Mouse (Mus musculus) forebrain, postnatal 0 days (tissue): ENCODE data around the gene Prr36. TPM values are rescaled to one million over a fixed set of nuclear protein-coding genes. Genes with fewer than 3 reads are reported as not detected.

Source experiments
- ATAC-seq: fragments of 200-750 bp; cut with Nextera tagmentation; 2 replicates; pipeline ENCODE4 v1.8.0; 2017; ENCODE audit warnings: mild to moderate bottlenecking, moderate library complexity
- DNase-seq: peaks from one replicate; pipeline ENCODE4 v3.0.0-alpha.2; 2015
- H3K27ac ChIP-seq: fragments of 300-500 bp; sonication (generic); 2 replicates; pipeline ENCODE4 v1.5.1; 2014; ENCODE audit warnings: low read depth, mild to moderate bottlenecking, antibody characterized with exemption, low read length, moderate library complexity, mixed read lengths
- H3K27me3 ChIP-seq: fragments of 300-500 bp; sonication (generic); 2 replicates; pipeline ENCODE4 v1.6.1; 2014; ENCODE audit warnings: mild to moderate bottlenecking, low read length, mixed read lengths; ENCODE audit not compliant: insufficient read depth
- H3K36me3 ChIP-seq: fragments of 300-500 bp; sonication (generic); 2 replicates; pipeline ENCODE4 v1.6.1; 2014; ENCODE audit warnings: mild to moderate bottlenecking, moderate library complexity; ENCODE audit not compliant: insufficient read depth
- H3K4me1 ChIP-seq: fragments of 300-500 bp; sonication (generic); 2 replicates; pipeline ENCODE4 v1.6.1; 2014; ENCODE audit warnings: antibody characterized with exemption; ENCODE audit not compliant: insufficient read depth
- H3K4me2 ChIP-seq: fragments of 300-500 bp; sonication (generic); 2 replicates; pipeline ENCODE4 v1.6.1; 2014; ENCODE audit warnings: low read depth, mild to moderate bottlenecking, moderate library complexity
- H3K4me3 ChIP-seq: fragments of 300-500 bp; sonication (generic); 2 replicates; pipeline ENCODE4 v1.5.1; 2014; ENCODE audit warnings: low read depth, low read length, mixed read lengths
- H3K9ac ChIP-seq: fragments of 300-500 bp; sonication (generic); 2 replicates; pipeline ENCODE4 v1.6.1; 2014; ENCODE audit warnings: mild to moderate bottlenecking
- H3K9me3 ChIP-seq: fragments of 300-500 bp; sonication (generic); 2 replicates; pipeline ENCODE4 v1.6.1; 2016; ENCODE audit warnings: low read length
- CTCF ChIP-seq: sonication (generic); IDR thresholded peaks from 2 replicates; pipeline ENCODE4 v1.5.1; 2016; ENCODE audit warnings: antibody characterized with exemption, control low read depth, low read depth
- WGBS: fragments of 180-500 bp; shearing (Covaris S2); extraction: QIAGEN DNeasy Blood & Tissue Kit; methylation state at CpG from one replicate; pipeline ENCODE4 v1.1.7; 2014; 5-methylcytosine and 5-hydroxymethylcytosine counted together
- polyA plus RNA-seq: library from polyadenylated mRNA; unstranded; fragments of >200 nt; fragmentation: Nextera tagmentation; extraction: Ambion mirVana; gene quantifications from 2 replicates; pipeline ENCODE4 v1.2.1, GENCODE M21; 2015
- total RNA-seq: library from RNA; depleted of rRNA; stranded (reverse); fragments of >200 nt; gene quantifications from 2 replicates; pipeline ENCODE4 v1.2.3, GENCODE M21; 2014; rRNA removed

The Prr36 gene
- total RNA-seq: 12.7 and 14.8 TPM in 2 replicates
- polyA plus RNA-seq: 28.8 and 37.2 TPM in 2 replicates

DNA sequence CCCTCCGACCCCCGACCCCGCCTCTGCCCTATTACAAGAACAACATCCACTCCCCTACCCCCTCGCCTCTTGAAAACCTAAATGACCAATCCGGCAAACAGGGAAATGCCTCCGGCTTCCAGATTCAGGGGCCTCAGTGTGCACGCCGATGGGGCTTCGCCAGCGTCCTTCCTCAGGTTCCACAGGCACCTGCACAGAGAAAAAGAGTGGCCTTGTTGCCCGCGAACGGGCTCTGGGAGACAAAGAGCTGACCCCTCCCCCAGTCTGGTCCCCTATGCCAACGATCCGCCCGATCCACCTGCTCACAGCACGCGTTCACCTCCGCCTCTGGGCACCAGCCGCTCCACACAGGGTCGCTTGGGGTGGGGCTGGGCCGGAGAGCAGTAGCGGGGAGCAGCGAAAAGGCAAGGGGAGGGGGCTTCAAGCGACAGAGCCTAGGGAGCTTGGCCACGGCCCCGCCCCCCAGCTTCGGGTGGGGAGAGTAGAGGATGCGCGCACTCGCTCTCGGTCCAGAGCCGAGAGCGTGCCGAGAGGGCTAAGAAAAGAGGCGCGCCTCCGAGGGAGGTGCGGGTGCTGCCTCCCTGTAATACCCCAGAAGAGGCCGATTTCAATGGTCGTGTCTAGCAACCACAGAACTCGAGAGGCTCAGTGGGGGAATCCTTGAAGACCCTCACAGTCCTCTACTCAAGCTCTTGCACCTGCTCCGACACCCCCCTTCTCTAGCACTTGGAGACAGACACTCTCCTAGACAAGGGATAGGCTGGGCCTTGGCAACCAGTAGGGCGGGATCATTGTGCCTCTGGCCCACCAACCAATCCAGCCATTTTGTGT lies at the start of gene Prr36:
Gene Prr36, minus strand, starts transcription at position 669 of the 831 bp plus-strand sequence.
- no peaks in the 10 kb centered on the region for H3K9me3 ChIP-seq
- H3K27ac ChIP-seq: peak within 1 kb of the TSS; percentile 96
- H3K27me3 ChIP-seq: no peaks in the 10 kb centered on the region
- H3K4me1 ChIP-seq: peaks cover 26% of the 10 kb centered on the region
- DNase-seq (peak; percentile 91), ATAC-seq (peak; percentile 94)
- WGBS: under 1% methylated on average over 43 of the region's 44 CpGs
- H3K4me2 ChIP-seq: peak within 1 kb of the TSS; percentile 85
- no peak for TF ChIP-seq CTCF
- H3K36me3 ChIP-seq: peaks cover 4% of the 10 kb centered on the region; the same call in 1 of the 2 replicates
- peak within 1 kb of the TSS; percentile 95 for H3K9ac ChIP-seq
- peak within 1 kb of the TSS; percentile 82 for H3K4me3 ChIP-seq

DNA sequence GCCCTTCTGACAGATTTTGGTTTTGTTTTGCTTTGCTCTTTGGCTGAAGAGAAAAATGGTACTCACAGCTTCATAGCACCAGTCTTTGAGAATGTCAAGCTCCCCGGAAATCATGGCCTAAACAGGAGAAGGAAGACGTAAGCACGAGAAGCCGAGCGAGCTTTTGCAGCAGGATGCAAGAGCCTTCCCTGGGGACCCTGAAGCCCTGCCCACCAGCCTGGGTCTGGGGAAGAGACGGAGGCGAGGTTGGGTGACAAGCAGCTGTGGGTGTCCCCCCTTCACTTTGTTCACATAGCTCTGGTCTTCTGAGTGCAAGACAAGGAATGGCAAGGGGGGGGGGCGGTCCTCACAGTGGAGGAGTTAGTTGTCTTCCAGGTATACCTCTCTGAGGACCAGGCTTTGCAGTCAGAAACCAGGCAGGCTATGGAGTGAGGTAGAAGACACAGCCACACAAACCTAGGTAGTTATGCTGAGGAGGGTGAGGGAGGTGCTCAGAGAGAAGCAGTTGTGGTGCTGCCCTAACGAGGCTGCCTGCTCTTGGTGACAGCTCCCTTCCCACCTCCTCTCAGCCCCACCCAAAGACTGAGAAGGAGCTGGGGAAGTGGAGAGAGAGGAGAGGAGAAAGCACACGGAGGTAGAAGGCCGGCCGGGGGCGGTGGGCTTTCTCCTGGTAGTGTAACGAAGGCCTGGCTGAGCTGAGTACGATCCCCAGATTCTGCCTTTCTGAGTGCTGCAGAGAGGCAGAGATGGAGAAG lies 48.1 kb upstream of the Prr36 start:
- no peak overlapping the region for H3K9ac ChIP-seq
- 94% methylated on average over 15 of the region's 15 CpGs for WGBS
- ATAC-seq (no peak), DNase-seq (no peak)
- H3K27ac ChIP-seq: no peak overlapping the region
- H3K4me3 ChIP-seq: no peak overlapping the region
- no peak for TF ChIP-seq CTCF
- H3K4me1 ChIP-seq: no peaks in the 10 kb centered on the region
- no peak overlapping the region for H3K4me2 ChIP-seq
- peaks cover 81% of the 10 kb centered on the region for H3K36me3 ChIP-seq
- no peaks in the 10 kb centered on the region for H3K27me3 ChIP-seq
- no peaks in the 10 kb centered on the region for H3K9me3 ChIP-seq

DNA sequence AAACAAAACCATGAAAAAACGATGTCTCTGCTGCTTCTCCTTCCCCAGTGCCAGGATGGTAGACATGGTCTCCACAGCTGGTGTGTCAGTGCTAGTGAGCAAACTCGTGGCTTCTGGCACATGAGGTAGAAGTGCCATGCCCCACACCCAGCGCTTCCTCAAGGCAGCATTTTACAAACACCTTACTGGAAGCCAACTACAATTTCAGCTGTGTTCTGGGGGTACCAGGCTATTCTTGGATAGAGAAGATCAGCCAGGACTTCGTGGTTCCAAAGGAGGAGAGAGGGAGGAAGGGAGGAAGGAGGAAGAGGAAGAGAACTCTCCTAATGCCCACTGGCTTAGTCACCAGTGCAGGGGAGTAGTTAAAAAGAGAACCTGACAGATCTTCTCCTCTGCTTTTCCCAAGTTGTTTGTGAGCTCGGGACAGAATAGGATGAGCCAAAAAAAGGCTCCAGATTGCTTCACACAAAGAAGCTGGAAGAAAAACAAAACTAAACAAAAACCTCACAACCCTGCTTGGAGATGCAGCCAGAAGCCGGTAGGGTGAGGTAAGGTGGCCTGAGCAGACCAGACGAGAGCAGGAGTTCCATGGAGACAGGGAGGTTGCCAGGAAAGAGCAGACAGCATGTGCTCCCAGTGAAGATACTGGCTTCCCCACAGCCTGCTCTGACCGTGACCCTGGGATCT lies 46.0 kb upstream of the Prr36 start:
- no peak for DNase-seq
- no peaks in the 10 kb centered on the region for H3K9me3 ChIP-seq
- H3K9ac ChIP-seq: no peak overlapping the region
- no peak overlapping the region for H3K27ac ChIP-seq
- no peaks in the 10 kb centered on the region for H3K27me3 ChIP-seq
- H3K4me2 ChIP-seq: no peak overlapping the region
- H3K4me1 ChIP-seq: no peaks in the 10 kb centered on the region
- peaks cover 65% of the 10 kb centered on the region for H3K36me3 ChIP-seq
- TF ChIP-seq CTCF: no peak
- WGBS: 84% methylated on average over 8 of the region's 8 CpGs
- H3K4me3 ChIP-seq: no peak overlapping the region
- ATAC-seq: no peak

DNA sequence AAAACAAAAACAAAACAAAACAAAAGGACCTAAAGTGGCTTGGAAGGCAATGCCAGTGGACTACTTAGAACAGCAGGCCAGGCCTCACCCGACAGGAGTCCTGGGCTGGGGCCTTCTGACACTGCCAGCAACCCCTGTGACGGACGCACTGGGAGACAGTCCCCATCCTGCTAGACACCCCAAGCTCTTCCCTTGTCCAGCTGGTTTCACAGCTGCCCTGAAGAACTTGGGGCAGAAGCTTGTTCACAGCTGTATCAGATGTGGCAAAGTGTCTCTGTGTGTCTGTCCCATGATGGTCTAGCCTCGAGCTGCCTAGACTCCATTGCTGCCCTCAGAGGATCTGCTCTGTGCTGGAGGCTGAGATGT lies 42.5 kb upstream of the Prr36 start:
- Histone ChIP-seq H3K9me3 (no peaks in the 10 kb centered on the region), H3K4me1 (peaks cover 13% of the 10 kb centered on the region), H3K4me2 (no peak overlapping the region), H3K27me3 (no peaks in the 10 kb centered on the region), H3K36me3 (peaks cover 50% of the 10 kb centered on the region), H3K27ac (peak overlapping the region; percentile 95), H3K9ac (no peak overlapping the region), H3K4me3 (no peak overlapping the region)
- DNase-seq: no peak
- no peak for TF ChIP-seq CTCF
- no peak for ATAC-seq
- 77% methylated on average over 4 of the region's 4 CpGs for WGBS

DNA sequence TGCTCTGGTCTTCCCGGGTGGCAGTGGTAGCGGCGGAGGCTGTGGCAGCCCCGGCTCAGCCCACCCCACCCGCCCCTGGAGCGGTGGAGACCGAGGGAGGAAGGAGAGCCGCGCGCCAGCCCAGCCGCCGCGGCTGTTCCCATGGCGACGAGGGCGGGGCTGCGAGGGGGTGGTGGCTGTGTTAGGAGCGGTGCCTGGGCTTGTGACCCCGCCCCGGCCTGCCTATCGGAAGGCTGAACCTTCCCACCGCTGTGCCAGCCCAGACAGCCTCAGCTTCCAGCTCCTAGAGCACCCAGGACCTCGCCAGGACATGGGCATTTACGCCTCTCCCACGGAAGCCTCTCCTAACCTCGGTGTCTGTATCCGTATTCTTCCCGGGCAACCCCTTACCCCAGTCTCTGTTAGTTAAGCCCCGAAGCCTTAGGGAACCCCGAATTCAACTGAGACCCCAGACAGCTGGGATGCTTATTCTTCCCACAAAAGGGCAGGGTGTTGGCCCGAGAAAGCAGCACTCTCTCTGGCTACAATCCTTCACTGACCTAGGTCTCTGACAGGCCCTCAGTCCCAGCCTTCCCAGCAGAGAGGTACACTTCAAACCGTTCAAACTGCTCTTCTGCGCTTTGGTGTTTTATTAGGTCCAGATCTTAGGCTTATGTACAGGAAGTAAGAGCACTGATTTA lies 42.0 kb upstream of the Prr36 start, which contains the start of gene Ctxn1:
Gene Ctxn1, minus strand, starts transcription at position 150 of the 680 bp plus-strand sequence.
- peaks cover 13% of the 10 kb centered on the region for H3K4me1 ChIP-seq
- WGBS: 8% methylated on average over 32 of the region's 33 CpGs
- H3K9ac ChIP-seq: peak within 1 kb of the TSS; percentile 98
- ATAC-seq: peak; percentile 92
- TF ChIP-seq CTCF: no peak
- H3K4me2 ChIP-seq: peak within 1 kb of the TSS; percentile 80
- no peaks in the 10 kb centered on the region for H3K9me3 ChIP-seq
- peak within 1 kb of the TSS; percentile 82 for H3K4me3 ChIP-seq
- peaks cover 54% of the 10 kb centered on the region for H3K36me3 ChIP-seq
- H3K27ac ChIP-seq: peak within 1 kb of the TSS; percentile 95
- H3K27me3 ChIP-seq: no peaks in the 10 kb centered on the region
- DNase-seq: peak; percentile 94

DNA sequence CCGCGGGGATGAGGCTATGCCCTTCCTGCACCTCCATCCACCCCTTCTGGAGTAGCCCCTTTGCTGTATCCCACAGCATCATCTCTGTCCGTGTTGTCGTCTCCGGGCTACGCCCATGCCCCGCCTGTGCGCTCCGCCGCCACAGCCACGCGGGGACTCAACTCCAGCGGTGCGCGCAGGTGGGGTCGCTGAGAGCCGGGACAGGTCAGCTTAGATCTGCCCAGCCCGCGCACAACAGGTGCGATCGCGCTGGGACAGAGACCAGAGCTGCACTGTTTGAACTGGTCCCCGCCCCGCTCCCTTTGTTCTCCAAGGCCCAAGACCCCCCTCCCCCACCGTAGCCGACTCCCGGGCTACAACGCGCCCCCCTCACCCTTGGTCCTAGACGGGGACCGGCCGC lies 41.4 kb upstream of the Prr36 start:
- DNase-seq (no peak), ATAC-seq (peak; percentile 66)
- H3K4me1 ChIP-seq: peaks cover 17% of the 10 kb centered on the region
- H3K27me3 ChIP-seq: no peaks in the 10 kb centered on the region
- WGBS: 3% methylated on average over 30 of the region's 32 CpGs
- TF ChIP-seq CTCF: no peak
- H3K4me2 ChIP-seq: peak overlapping the region; percentile 80
- no peaks in the 10 kb centered on the region for H3K9me3 ChIP-seq
- peak overlapping the region; percentile 95 for H3K27ac ChIP-seq
- peak overlapping the region; percentile 82 for H3K4me3 ChIP-seq
- H3K9ac ChIP-seq: peak overlapping the region; percentile 98
- H3K36me3 ChIP-seq: peaks cover 53% of the 10 kb centered on the region
